Mouse (Mus musculus): ENCODE measurements around the gene Olfr1306.

The Olfr1306 gene

DNA sequence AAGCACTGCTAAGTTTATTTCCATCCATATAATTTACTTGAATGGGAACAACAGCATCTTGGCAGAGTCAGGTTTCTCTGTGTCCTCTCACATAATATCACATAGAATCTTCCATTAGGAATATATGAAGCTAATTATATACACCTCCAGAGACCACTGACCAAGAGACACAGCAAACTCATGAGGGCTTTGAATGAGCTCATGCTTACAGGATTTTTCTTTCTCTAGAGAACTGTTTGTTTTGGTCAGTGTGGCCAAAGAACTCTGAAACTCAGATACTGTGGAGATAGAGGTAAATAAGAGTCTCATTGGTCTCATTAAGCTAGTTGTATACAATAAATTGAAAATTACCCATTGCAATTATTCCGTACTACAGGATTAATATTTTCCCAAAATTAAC is at the start of gene Olfr1306:
Olfr1306 (minus strand) TSS at position 101 of the 400 bp plus-strand sequence.
- no peak for DNase-seq (ENCODE audit: low spot score in 2 of 2)

DNA sequence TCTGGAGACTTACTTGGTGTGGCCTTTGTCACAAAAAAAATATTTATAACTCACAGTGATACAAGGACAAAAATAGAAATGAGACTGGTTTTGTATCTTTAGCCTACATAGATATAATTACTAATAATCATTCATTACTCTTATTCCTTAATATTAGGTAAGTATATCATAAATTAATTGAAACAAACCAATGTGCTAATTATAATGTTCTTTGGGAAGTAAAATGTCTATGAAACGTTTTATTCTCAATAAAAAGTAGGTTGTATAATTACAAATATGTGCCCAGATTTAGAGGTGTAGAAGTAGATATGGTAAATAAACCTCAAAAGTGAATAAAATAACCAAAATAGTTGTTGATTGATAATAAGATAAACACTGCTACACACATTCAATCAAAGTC is 48.8 kb upstream of the Olfr1306 start, which contains the start of gene Olfr1308:
Olfr1308 (minus strand) TSS at position 101 of the 400 bp plus-strand sequence.
- DNase-seq (ENCODE audit: low spot score in 2 of 2), result no peak

DNA sequence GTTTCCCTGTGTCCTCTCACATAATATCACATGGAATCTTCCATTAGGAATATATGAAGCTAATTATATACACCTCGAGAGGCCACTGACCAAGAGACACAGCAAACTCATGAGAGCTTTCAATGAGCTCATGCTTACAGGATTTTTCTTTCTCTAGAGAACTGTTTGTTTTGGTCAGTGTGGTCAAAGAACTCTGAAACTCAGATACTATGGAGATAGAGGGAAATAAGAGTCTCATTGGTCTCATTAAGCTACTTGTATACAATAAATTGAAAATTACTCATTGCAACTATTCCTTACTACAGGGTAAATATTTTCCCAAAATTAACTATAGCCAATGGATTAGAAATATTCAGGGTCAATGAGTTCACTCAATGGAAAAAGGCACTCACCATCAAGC is 33.3 kb upstream of the Olfr1306 start, which contains the start of gene Olfr1307:
Olfr1307 (minus strand) TSS at position 101 of the 400 bp plus-strand sequence.
- DNase-seq (ENCODE audit: low spot score in 2 of 2), result no peak

DNA sequence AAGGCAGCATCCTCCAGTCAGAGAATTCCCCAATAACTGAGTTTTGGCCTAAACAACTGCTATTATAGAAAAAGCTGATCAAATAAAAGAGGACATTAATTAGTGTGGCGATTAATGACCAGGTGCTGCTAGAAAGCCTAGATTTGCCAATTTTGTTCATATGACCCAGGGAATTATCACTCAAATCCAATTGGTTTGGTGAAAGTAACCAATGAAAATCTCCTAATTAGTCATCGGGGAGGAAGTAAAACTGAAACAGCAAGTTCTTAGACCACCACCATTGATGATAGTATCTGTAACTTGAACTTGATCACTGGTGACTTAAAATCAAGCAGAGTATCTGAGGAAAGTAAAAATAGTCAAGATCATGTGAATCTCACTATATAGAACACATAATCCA is 39.0 kb downstream of the Olfr1306 start, which contains the start of gene Olfr1305:
Olfr1305 (minus strand) TSS at position 101 of the 400 bp plus-strand sequence.
- no peak for DNase-seq (ENCODE audit: low spot score in 2 of 2)

All from right cerebral cortex, postnatal 10 days (tissue).